Comparison of ENCODE assay signal across 9 mouse cellular contexts in genomic region chr10:75565436-75565835, GRCm38 (mm10). TPM values are rescaled to one million over a fixed set of nuclear protein-coding genes. Genes with fewer than 3 reads are reported as not detected.
DNase-seq lines count a peak whose midpoint lies in the region; ATAC-seq and TF ChIP-seq lines count a peak whose summit lies in the region.
"Had no signal": no experiment of that assay in that cellular context is flagged by ENCODE, and none has a peak within 500 bp of the region (broad histone marks: within the 10 kb centered on the region; RNA-seq: fewer than 3 reads in every experiment).

No protein-coding gene starts in this region.

- H3K9me3 ChIP-seq in ES-Bruce4 (replicated peaks; ENCODE audit: control insufficient read depth, insufficient read depth, low read length, poor library complexity, severe bottlenecking): no peaks in the 10 kb centered on the region
- H3K9me3 ChIP-seq in kidney, postnatal 0 days (replicated peaks; ENCODE audit: low read length): no peaks in the 10 kb centered on the region
- no peaks in the 10 kb centered on the region for H3K9me3 ChIP-seq in limb, embryonic 10.5 days (replicated peaks)
- H3K9me3 ChIP-seq: forebrain, embryonic 12.5 days had no signal

- H3K4me2 ChIP-seq in kidney, postnatal 0 days (ENCODE audit: low read length): peak overlapping the region; percentile 32
- H3K4me2 ChIP-seq: forebrain, embryonic 12.5 days had no signal

- no peak for TF ChIP-seq EP300 in ES-Bruce4 (IDR thresholded peaks at IDR 0.05; ENCODE audit: insufficient read depth, low read depth, low read length)

- no peak overlapping the region for H3K9ac ChIP-seq in ES-Bruce4 (ENCODE audit: low read depth, poor library complexity, severe bottlenecking)
- H3K9ac ChIP-seq in kidney, postnatal 0 days (ENCODE audit: low read depth, low read length): no peak overlapping the region
- H3K9ac ChIP-seq: forebrain, embryonic 12.5 days had no signal

- TF ChIP-seq POLR2A in ES-Bruce4 (IDR thresholded peaks at IDR 0.05; ENCODE audit: insufficient read depth, low read length): no peak

- H3K4me1 ChIP-seq in ES-Bruce4 (ENCODE audit: control insufficient read depth, insufficient read depth, low read length): peaks cover 10% of the 10 kb centered on the region
- peaks cover 3% of the 10 kb centered on the region; the same call in 1 of the 2 replicates for H3K4me1 ChIP-seq in kidney, postnatal 0 days (replicated peaks; ENCODE audit: insufficient read depth, low read length)
- peaks cover 35% of the 10 kb centered on the region for H3K4me1 ChIP-seq in limb, embryonic 10.5 days

- no peak overlapping the region for H3K4me3 ChIP-seq in ES-Bruce4 (ENCODE audit: low read depth, low read length)
- H3K4me3 ChIP-seq in kidney, postnatal 0 days (replicated peaks; ENCODE audit: low read depth, low read length): no peak overlapping the region; the same call in 1 of the 2 replicates
- no peak overlapping the region for H3K4me3 ChIP-seq in limb, embryonic 10.5 days
- H3K4me3 ChIP-seq: forebrain, embryonic 12.5 days had no signal

- H3K36me3 ChIP-seq in ES-Bruce4 (ENCODE audit: control insufficient read depth, insufficient read depth, low read length, poor library complexity, severe bottlenecking): no peaks in the 10 kb centered on the region
- H3K36me3 ChIP-seq in kidney, postnatal 0 days (ENCODE audit: insufficient read depth, low read length): no peaks in the 10 kb centered on the region
- no peaks in the 10 kb centered on the region for H3K36me3 ChIP-seq in limb, embryonic 10.5 days
- H3K36me3 ChIP-seq: forebrain, embryonic 12.5 days had no signal

- H3K27ac ChIP-seq in ES-Bruce4 (ENCODE audit: insufficient read depth, low read length): peak overlapping the region; percentile 40
- peak overlapping the region; percentile 85 for H3K27ac ChIP-seq in kidney, postnatal 0 days
- H3K27ac ChIP-seq in limb, embryonic 10.5 days: no peak overlapping the region
- H3K27ac ChIP-seq: forebrain, embryonic 12.5 days had no signal

- TF ChIP-seq CTCF in ES-Bruce4 (IDR thresholded peaks at IDR 0.05; ENCODE audit: low read depth, low read length): no peak
- no peak for TF ChIP-seq CTCF in kidney, postnatal 0 days (IDR thresholded peaks at IDR 0.05; ENCODE audit: low read depth)

- WGBS in kidney, postnatal 0 days: 34% methylated on average over 6 of the region's 6 CpGs
- WGBS in limb, embryonic 10.5 days: 69% methylated on average over 6 of the region's 6 CpGs

- no peaks in the 10 kb centered on the region for H3K27me3 ChIP-seq in ES-Bruce4 (ENCODE audit: control insufficient read depth, insufficient read depth, low read length, poor library complexity, severe bottlenecking)
- H3K27me3 ChIP-seq in kidney, postnatal 0 days (ENCODE audit: insufficient read depth, low read length): no peaks in the 10 kb centered on the region
- H3K27me3 ChIP-seq in limb, embryonic 10.5 days (ENCODE audit: low read depth, poor library complexity, severe bottlenecking): peaks cover 37% of the 10 kb centered on the region

- ATAC-seq in kidney, postnatal 0 days (replicated peaks; ENCODE audit: low FRiP score, low read depth): no peak
- no peak for ATAC-seq in cerebellum, adult (ENCODE audit: insufficient number of reproducible peaks, low FRiP score, low TSS enrichment)

- peak; percentile 83 for DNase-seq in CD4-positive, CD25-positive, alpha-beta regulatory T cell, adult 2 months (ENCODE audit: low read depth, low spot score)
- DNase-seq in kidney, postnatal 0 days (ENCODE audit: low spot score): no peak
- peak; percentile 46 to 52 for DNase-seq in spleen, adult 18-20 months
- DNase-seq in limb, embryonic 10.5 days (ENCODE audit: low spot score): no peak
- DNase-seq in Muller cell, postnatal 12 days (ENCODE audit: inconsistent ontology term): no peak
- DNase-seq: adrenal gland, postnatal 25 days had no signal

RNA-seq across cellular contexts. Expression of gene Ggt1, which starts 4.0 kb away (rescaled TPM):
- 2.8 and 4.4 TPM in 2 replicates for polyA plus RNA-seq in ES-Bruce4 (2011; ENCODE audit: insufficient read depth, insufficient read length, low read depth, missing spikeins)
- 317 and 388 TPM in 2 replicates for polyA plus RNA-seq in kidney, postnatal 0 days (2015; fragmentation: Nextera tagmentation; extraction: Ambion mirVana)
- polyA plus RNA-seq in limb, embryonic 10.5 days (2016; fragmentation: Nextera tagmentation; extraction: Ambion mirVana): 1.3 and 2.3 TPM in 2 replicates

RNA-seq across cellular contexts. Expression of gene Lrrc75b, which starts 5.3 kb away (rescaled TPM):
- not detected in 2 replicates for polyA plus RNA-seq in ES-Bruce4 (2011; ENCODE audit: insufficient read depth, insufficient read length, low read depth, missing spikeins)
- 2.6 and 2.7 TPM in 2 replicates for polyA plus RNA-seq in kidney, postnatal 0 days (2015; fragmentation: Nextera tagmentation; extraction: Ambion mirVana)
- polyA plus RNA-seq in limb, embryonic 10.5 days (2016; fragmentation: Nextera tagmentation; extraction: Ambion mirVana): 0.74 and 0.93 TPM in 2 replicates

RNA-seq across cellular contexts. Expression of gene Ggt5, which starts 23.7 kb away (rescaled TPM):
- 0.81 and 0.90 TPM in 2 replicates for polyA plus RNA-seq in ES-Bruce4 (2011; ENCODE audit: insufficient read depth, insufficient read length, low read depth, missing spikeins)
- polyA plus RNA-seq in kidney, postnatal 0 days (2015; fragmentation: Nextera tagmentation; extraction: Ambion mirVana): 4.2 and 5.1 TPM in 2 replicates
- polyA plus RNA-seq in limb, embryonic 10.5 days (2016; fragmentation: Nextera tagmentation; extraction: Ambion mirVana): 0.33 and 0.69 TPM in 2 replicates

RNA-seq across cellular contexts. Expression of gene Gucd1, which starts 47.7 kb away (rescaled TPM):
- 8.1 and 9.9 TPM in 2 replicates for polyA plus RNA-seq in ES-Bruce4 (2011; ENCODE audit: insufficient read depth, insufficient read length, low read depth, missing spikeins)
- 51.9 and 53.4 TPM in 2 replicates for polyA plus RNA-seq in kidney, postnatal 0 days (2015; fragmentation: Nextera tagmentation; extraction: Ambion mirVana)
- 26.1 and 32.3 TPM in 2 replicates for polyA plus RNA-seq in limb, embryonic 10.5 days (2016; fragmentation: Nextera tagmentation; extraction: Ambion mirVana)

RNA-seq across cellular contexts. Expression of gene Snrpd3, which starts 48.1 kb away (rescaled TPM):
- polyA plus RNA-seq in ES-Bruce4 (2011; ENCODE audit: insufficient read depth, insufficient read length, low read depth, missing spikeins): 506 and 548 TPM in 2 replicates
- polyA plus RNA-seq in kidney, postnatal 0 days (2015; fragmentation: Nextera tagmentation; extraction: Ambion mirVana): 113 and 125 TPM in 2 replicates
- 255 and 295 TPM in 2 replicates for polyA plus RNA-seq in limb, embryonic 10.5 days (2016; fragmentation: Nextera tagmentation; extraction: Ambion mirVana)

Comparison
In these comparisons a context has a peak if more than half of its experiments do, and no peak if none do; other contexts are left out.
1. DNase-seq: peak in CD4-positive, CD25-positive, alpha-beta regulatory T cell, adult 2 months (single experiment) and spleen, adult 18-20 months (2 of 2); none in kidney, postnatal 0 days (single experiment), limb, embryonic 10.5 days (single experiment) and Muller cell, postnatal 12 days (single experiment).
2. RNA of gene Ggt1, which starts 4.0 kb away (polyA plus RNA-seq): 317 to 388 TPM in kidney, postnatal 0 days; 2.8 to 4.4 TPM in ES-Bruce4 and 1.3 to 2.3 TPM in limb, embryonic 10.5 days; every median in the first group is over 10 times any median in the second.